Mouse (Mus musculus): ENCODE measurements around the gene Iqck.

DNA sequence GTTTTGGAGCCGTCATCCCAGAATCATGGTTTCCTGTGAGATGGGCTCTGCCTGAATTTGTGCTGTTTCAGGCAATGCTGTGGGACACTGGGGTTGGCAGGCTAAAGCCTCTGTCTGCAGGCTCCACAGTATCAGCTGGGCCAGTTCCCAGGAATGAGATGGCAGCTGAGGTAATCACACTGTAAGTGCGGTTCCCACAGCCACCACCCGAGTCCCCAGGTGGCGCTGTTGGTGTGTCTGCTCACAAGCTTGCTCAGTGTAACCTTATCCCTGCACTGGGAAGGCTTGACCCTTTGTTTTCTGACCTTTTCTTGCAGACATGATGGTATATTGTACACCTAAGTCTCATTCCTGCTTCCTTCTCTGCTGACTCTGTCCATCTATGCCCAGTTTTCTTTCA is 164.0 kb downstream of the Iqck start:
- TF ChIP-seq EP300 (optimal IDR thresholded peaks at IDR 0.05) (no peak), CTCF (IDR thresholded peaks at IDR 0.05; ENCODE audit: low read depth) (peak; percentile 72)

Measured in stomach, postnatal 0 days (tissue).